Mouse (Mus musculus) liver, adult 2 months (tissue): ENCODE measurements around the gene Tmem145.

Experiments
- CTCF ChIP-seq: fragments of 200-500 bp; IDR thresholded peaks from 2 replicates; pipeline ENCODE4 v1.5.1; 2011; ENCODE audit warnings: low read depth, low read length, control low read depth
- POLR2A ChIP-seq: fragments of 200-500 bp; IDR thresholded peaks from 2 replicates; pipeline ENCODE4 v1.6.1; 2011; ENCODE audit warnings: low read length, control low read depth; ENCODE audit not compliant: insufficient read depth; ENCODE audit errors: extremely low read depth

DNA sequence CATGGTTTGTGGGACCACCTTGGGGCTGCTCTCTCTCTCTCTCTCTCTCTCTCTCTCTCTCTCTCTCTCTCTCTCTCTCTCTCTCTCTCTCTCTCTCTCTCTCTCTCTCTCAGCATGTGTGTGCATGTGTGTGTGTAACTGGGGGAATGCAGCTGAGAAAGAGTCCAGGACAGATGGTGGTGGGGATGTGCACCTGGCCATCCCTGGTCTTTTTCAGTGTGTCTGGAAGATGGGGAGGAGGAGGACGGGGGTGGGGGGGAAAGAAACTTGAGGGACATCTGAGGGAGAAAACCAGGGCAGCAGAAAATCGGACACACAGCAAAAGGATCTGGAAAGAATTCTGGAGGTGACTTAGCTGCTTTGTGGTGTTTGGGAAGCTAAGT is 699 bp downstream of the Tmem145 start:
- TF ChIP-seq CTCF (no peak), POLR2A (no peak)
